Mouse (Mus musculus) neutrophil, adult 5-6 weeks (primary cell): Measurements from ENCODE around the gene Cr1l. TPM values are rescaled to one million over a fixed set of nuclear protein-coding genes. Genes with fewer than 3 reads are reported as not detected.
A peak's percentile ranks its signal among the peaks of the same experiment; 100 is the strongest.

ENCODE experiments used
- ATAC-seq: fragments of 151-379, 151-347 bp; 2 replicates; pipeline ENCODE4 v1.8.0; 2017; ENCODE audit warnings: mild to moderate bottlenecking, moderate TSS enrichment; ENCODE audit not compliant: insufficient number of reproducible peaks, poor library complexity, low FRiP score, severe bottlenecking; ENCODE audit errors: extremely low read depth
- total RNA-seq: library from RNA; stranded (forward); fragments of 200-1000 nt; gene quantifications from 2 replicates; pipeline ENCODE4 v1.2.3, GENCODE M21; 2017

Cr1l gene
- 234 and 243 TPM in 2 replicates for total RNA-seq

- ATAC-seq = peak; percentile 92
Measured at GRCm38 (mm10) chr1:195130953-195131674, at the start of gene Cr1l. Gene Cr1l (minus strand): TSS chr1:195131586.

GRCm38 (mm10) chr1:195175980-195176931 lies 44.9 kb upstream of the Cr1l start, which contains the start of gene Cr2:
Gene Cr2 (minus strand): TSS chr1:195176716.
- peak; percentile 100 for ATAC-seq

- ATAC-seq = no peak
Measured at GRCm38 (mm10) chr1:195164996-195165755, 33.8 kb upstream of the Cr1l start.

- ATAC-seq = no peak
Measured at GRCm38 (mm10) chr1:195132070-195132469, 684 bp upstream of the Cr1l start.

GRCm38 (mm10) chr1:195131675-195132015 lies 259 bp upstream of the Cr1l start:
- no peak for ATAC-seq

GRCm38 (mm10) chr1:195130479-195130878 lies 907 bp downstream of the Cr1l start:
- ATAC-seq = no peak

GRCm38 (mm10) chr1:195129867-195130266 lies 1.5 kb downstream of the Cr1l start:
- ATAC-seq = no peak

GRCm38 (mm10) chr1:195114414-195114813 lies 17.0 kb downstream of the Cr1l start:
- ATAC-seq = no peak

GRCm38 (mm10) chr1:195113621-195114020 lies 17.8 kb downstream of the Cr1l start:
- no peak for ATAC-seq

- ATAC-seq = no peak
Measured at GRCm38 (mm10) chr1:195100693-195101092, 30.7 kb downstream of the Cr1l start.

GRCm38 (mm10) chr1:195098004-195098403 lies 33.4 kb downstream of the Cr1l start:
- ATAC-seq = no peak

- ATAC-seq = peak; percentile 90
Measured at GRCm38 (mm10) chr1:195092220-195092720, 39.1 kb downstream of the Cr1l start, which contains the start of gene Cd46. Gene Cd46 (minus strand): TSS chr1:195092249.

GRCm38 (mm10) chr1:195091699-195092219 lies 39.6 kb downstream of the Cr1l start:
- ATAC-seq = no peak; the same call in none of the 2 replicates

- ATAC-seq = no peak
Measured at GRCm38 (mm10) chr1:195082142-195082541, 49.2 kb downstream of the Cr1l start.

Other genes starting within 250 kb of the Cr1l start
- 0.49 and 0.58 TPM in 2 replicates for gene Cd34, start 192.8 kb downstream of the Cr1l start, total RNA-seq
- 8.6 and 9.5 TPM in 2 replicates for gene Cd46, start 39.3 kb downstream of the Cr1l start, total RNA-seq
- 165 and 190 TPM in 2 replicates for gene Cr2, start 45.1 kb upstream of the Cr1l start, total RNA-seq